12 mouse cellular contexts compared by ENCODE assay signal in genomic region chr14:47818224-47818623, GRCm38 (mm10).
"Had no signal": no experiment of that assay in that cellular context is flagged by ENCODE, and none has a peak within 500 bp of the region (broad histone marks: within the 10 kb centered on the region; RNA-seq: fewer than 3 reads in every experiment).

No protein-coding gene starts in this region.

- DNase-seq: left cerebral cortex, postnatal 4 days; liver; liver, embryonic 13.5 days; liver, postnatal 0 days; lung, adult 18-20 months; lung, adult 2 months; midbrain, embryonic 14.5 days had no signal

- ATAC-seq: liver, embryonic 12.5 days; liver, postnatal 0 days; lung, postnatal 0 days; midbrain, embryonic 13.5 days; midbrain, embryonic 15.5 days; midbrain, embryonic 16.5 days had no signal
